8 mouse cellular contexts compared by ENCODE assay signal in the genomic region with DNA sequence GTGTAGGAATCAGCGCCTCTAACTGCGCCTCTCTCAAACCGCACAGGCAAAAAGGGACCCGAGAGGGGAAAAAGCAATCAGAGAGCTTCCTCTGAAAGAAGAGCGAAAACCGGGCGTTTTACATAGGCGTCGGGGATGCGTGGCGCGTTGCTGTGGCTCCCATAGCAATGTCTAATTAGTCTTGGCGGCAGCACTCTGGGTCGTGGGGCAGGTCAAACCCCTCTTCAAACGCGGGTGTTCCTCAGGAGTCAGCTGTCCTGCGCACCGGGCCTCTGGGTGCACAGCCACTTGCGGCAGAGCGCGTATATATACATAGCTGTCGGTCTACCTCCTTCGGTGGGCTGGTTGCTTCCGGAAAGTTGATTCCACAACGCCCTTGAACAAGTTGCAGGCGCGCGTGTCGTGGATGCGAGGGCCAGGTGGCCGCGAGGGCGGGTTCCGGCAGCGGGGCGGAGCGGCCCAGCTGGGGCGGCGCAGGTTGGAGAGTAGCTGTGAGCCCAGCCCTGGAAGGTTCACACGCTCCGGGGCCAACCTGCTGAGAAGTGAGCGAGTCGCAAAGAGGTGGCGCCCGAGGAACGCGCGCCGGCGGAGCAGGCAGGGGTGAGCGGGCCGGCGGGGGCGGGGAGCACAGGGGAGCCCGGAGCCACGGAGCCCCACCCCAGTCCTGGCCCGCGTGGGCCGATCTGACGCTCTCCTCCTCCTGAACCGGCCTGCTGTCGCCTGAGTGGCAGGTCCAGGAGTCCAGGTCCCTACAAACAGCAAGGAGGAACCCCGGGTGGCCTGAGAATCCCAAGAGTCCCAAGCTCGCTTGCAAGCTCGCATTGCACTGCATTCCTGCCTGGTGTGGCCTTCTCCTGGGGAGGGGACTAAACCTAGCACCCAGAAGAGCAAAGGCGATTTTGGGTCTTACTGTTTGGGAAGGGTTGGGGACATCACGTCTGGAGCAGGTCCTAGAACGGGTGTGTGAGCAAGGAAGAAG. TPM values are rescaled to one million over a fixed set of nuclear protein-coding genes. Genes with fewer than 3 reads are reported as not detected.
DNase-seq lines count a peak whose midpoint lies in the region; ATAC-seq and TF ChIP-seq lines count a peak whose summit lies in the region.

Gene Pthlh, minus strand, starts transcription at position 597 of the 979 bp plus-strand sequence.

- peak in 1 of 2 experiments; percentile 39; a peak in 2 of 4 replicates for TF ChIP-seq CTCF in CH12.LX (conservative IDR thresholded peaks at IDR 0.05 in 1 of 2, IDR thresholded peaks at IDR 0.05 in 1 of 2; ENCODE audit: low read depth in 2 of 2, low read length in 2 of 2)

- peak within 1 kb of the TSS in 1 of 3 experiments; percentile 15 for H3K4me3 ChIP-seq in CH12.LX (replicated peaks in 1 of 3; ENCODE audit: low read depth in 2 of 3, low read length in 2 of 3, poor library complexity in 1 of 3)
- H3K4me3 ChIP-seq in lung, embryonic 16.5 days (ENCODE audit: low read length) = peak within 1 kb of the TSS; percentile 60

- no peak within 1 kb of the TSS for H3K9ac ChIP-seq in CH12.LX (ENCODE audit: insufficient read depth, low read depth)
- peak within 1 kb of the TSS; percentile 53 for H3K9ac ChIP-seq in lung, embryonic 16.5 days (ENCODE audit: low read length)

- no peak within 1 kb of the TSS for H3K27ac ChIP-seq in CH12.LX (ENCODE audit: insufficient read depth, low read depth)
- H3K27ac ChIP-seq in lung, embryonic 16.5 days (ENCODE audit: low read length) = peak within 1 kb of the TSS; percentile 71; the same call in 1 of the 2 replicates

- no peak for TF ChIP-seq POLR2A in CH12.LX (IDR thresholded peaks at IDR 0.05; ENCODE audit: low read depth, low read length)

- H3K9me3 ChIP-seq in CH12.LX (replicated peaks; ENCODE audit: low read length) = no peaks in the 10 kb centered on the region
- H3K9me3 ChIP-seq in lung, embryonic 16.5 days (ENCODE audit: control insufficient read depth, low read length) = no peaks in the 10 kb centered on the region

- TF ChIP-seq RAD21 in CH12.LX (IDR thresholded peaks at IDR 0.05; ENCODE audit: low read depth, low read length) = peak; percentile 26

- TF ChIP-seq EP300 in CH12.LX (IDR thresholded peaks at IDR 0.05; ENCODE audit: low read length) = no peak

- in situ Hi-C loops in CH12.LX (cut with MboI; ENCODE audit: low pct_ligation_motif_present, low pct_unique_long_range_greater_than_20kb, low sequenced_read_pairs) = no loop called here

- WGBS in lung, embryonic 16.5 days = under 1% methylated on average over 62 of the region's 68 CpGs

- peak; percentile 6 for DNase-seq in CH12.LX (ENCODE audit: extremely low read depth)
- peak; percentile 10 for DNase-seq in cerebellum, adult 11-12 months
- DNase-seq in forelimb bud, embryonic 11.5 days (ENCODE audit: low read depth, low spot score) = peak; percentile 47
- DNase-seq in heart, postnatal 36 days = peak; percentile 54 to 55
- peak; percentile 22 to 34 for DNase-seq in layer of hippocampus, adult 18-20 months (ENCODE audit: low spot score in 2 of 2)
- peak; percentile 71 for DNase-seq in ovary, postnatal 36 days (ENCODE audit: low spot score)
- DNase-seq in urinary bladder, postnatal 14 days (ENCODE audit: low spot score) = peak; percentile 72

- H3K4me1 ChIP-seq in CH12.LX (ENCODE audit: control insufficient read depth in 1 of 2, insufficient read depth in 2 of 2) = peaks cover 0 to 4% of the 10 kb centered on the region in 2 experiments; a peak in 1 of 4 replicates
- H3K4me1 ChIP-seq in lung, embryonic 16.5 days (replicated peaks; ENCODE audit: control insufficient read depth, insufficient read depth, low read length) = peaks cover 4% of the 10 kb centered on the region; the same call in 1 of the 2 replicates

- H3K27me3 ChIP-seq in CH12.LX (replicated peaks) = no peaks in the 10 kb centered on the region
- peaks cover 13% of the 10 kb centered on the region for H3K27me3 ChIP-seq in lung, embryonic 16.5 days (ENCODE audit: control insufficient read depth, insufficient read depth, low read depth, low read length)

- H3K4me2 ChIP-seq in CH12.LX (ENCODE audit: insufficient read depth, low read depth, poor library complexity, severe bottlenecking) = peak within 1 kb of the TSS; percentile 46
- H3K4me2 ChIP-seq in lung, embryonic 16.5 days (ENCODE audit: low read depth, low read length) = peak within 1 kb of the TSS; percentile 95

- H3K79me2 ChIP-seq in CH12.LX (replicated peaks; ENCODE audit: control insufficient read depth, extremely low read depth, insufficient read depth, poor library complexity, severe bottlenecking) = no peaks in the 10 kb centered on the region

- H3K36me3 ChIP-seq in CH12.LX (replicated peaks in 1 of 2; ENCODE audit: control insufficient read depth in 1 of 2, insufficient read depth in 1 of 2, low read length in 1 of 2) = no peaks in the 10 kb centered on the region
- H3K36me3 ChIP-seq in lung, embryonic 16.5 days (ENCODE audit: control insufficient read depth, insufficient read depth, low read length) = no peaks in the 10 kb centered on the region

- dilution Hi-C loops in CH12.LX (cut with MboI; ENCODE audit: extremely low pct_ligation_motif_present, extremely low pct_unique_long_range_greater_than_20kb, low sequenced_read_pairs) = no loop called here

- intact Hi-C loops in heart, postnatal 36 days (cut with DNase I) = loop anchor here (5.0 to 10.0 kb wide), 2 partner anchors 551 to 688 kb away; no protein-coding TSS in a partner anchor

- peak; percentile 91 for ATAC-seq in lung, embryonic 16.5 days (ENCODE audit: low read depth)

TF ChIP-seq in CH12.LX, 34 proteins besides CTCF, POLR2A, EP300 and RAD21:
- no peak for TF ChIP-seq MAX (IDR thresholded peaks at IDR 0.05; ENCODE audit: low read length)
- TF ChIP-seq ZMIZ1 (IDR thresholded peaks at IDR 0.05; ENCODE audit: low read depth, low read length) = no peak
- TF ChIP-seq MAZ (IDR thresholded peaks at IDR 0.05; ENCODE audit: low read depth, low read length) = no peak
- no peak for TF ChIP-seq KAT2A (IDR thresholded peaks at IDR 0.05; ENCODE audit: insufficient replicate concordance, low read length)
- no peak for TF ChIP-seq NELFE (IDR thresholded peaks at IDR 0.05; ENCODE audit: low read depth, low read length)
- peak; percentile 28; the same call in 1 of the 2 replicates for TF ChIP-seq SMC3 (IDR thresholded peaks at IDR 0.05; ENCODE audit: low read depth, low read length)

RNA-seq across cellular contexts. Expression of gene Pthlh, which starts in this region (rescaled TPM):
- total RNA-seq in CH12.LX (2012; rRNA removed) (not detected in 2 replicates), CH12.LX (2014; rRNA removed) (not detected in 2 replicates)
- polyA plus RNA-seq in CH12.LX (2012; ENCODE audit: insufficient read length, low read depth) = not detected in 2 replicates
- 1 to 10 TPM; 1.2 to 1.7 TPM for total RNA-seq in heart, postnatal 36 days (2021)
- total RNA-seq in layer of hippocampus, adult 18-20 months (2021) = 1 to 10 TPM; 2.2 to 2.9 TPM
- 7.8 and 11.8 TPM in 2 replicates for polyA plus RNA-seq in lung, embryonic 16.5 days (2015; fragmentation: Nextera tagmentation; extraction: Ambion mirVana)

Comparison
In these comparisons a context has a peak if more than half of its experiments do, and no peak if none do; other contexts are left out.
1. Peak in DNase-seq and H3K4me2 ChIP-seq in CH12.LX; RNA of the gene not detected or under 1 TPM.
2. DNase-seq: peak in every context shown above with its lines; median percentile 72 in urinary bladder, postnatal 14 days; 71 in ovary, postnatal 36 days; 54 in heart, postnatal 36 days; 47 in forelimb bud, embryonic 11.5 days; 28 in layer of hippocampus, adult 18-20 months; 10 in cerebellum, adult 11-12 months; 6 in CH12.LX.